Mouse (Mus musculus) olfactory bulb, adult 2 months (tissue): ENCODE results near the gene Adprhl2.

Source experiments
- CTCF ChIP-seq: fragments of 200-500 bp; IDR thresholded peaks from 2 replicates; pipeline ENCODE4 v1.5.1; 2012; ENCODE audit warnings: low read depth, mild to moderate bottlenecking, low read length, moderate library complexity; ENCODE audit not compliant: insufficient read depth
- POLR2A ChIP-seq: fragments of 200-500 bp; IDR thresholded peaks from 2 replicates; pipeline ENCODE4 v1.6.1; 2012; ENCODE audit warnings: mild to moderate bottlenecking, low read depth, low read length, moderate library complexity; ENCODE audit not compliant: insufficient read depth

DNA sequence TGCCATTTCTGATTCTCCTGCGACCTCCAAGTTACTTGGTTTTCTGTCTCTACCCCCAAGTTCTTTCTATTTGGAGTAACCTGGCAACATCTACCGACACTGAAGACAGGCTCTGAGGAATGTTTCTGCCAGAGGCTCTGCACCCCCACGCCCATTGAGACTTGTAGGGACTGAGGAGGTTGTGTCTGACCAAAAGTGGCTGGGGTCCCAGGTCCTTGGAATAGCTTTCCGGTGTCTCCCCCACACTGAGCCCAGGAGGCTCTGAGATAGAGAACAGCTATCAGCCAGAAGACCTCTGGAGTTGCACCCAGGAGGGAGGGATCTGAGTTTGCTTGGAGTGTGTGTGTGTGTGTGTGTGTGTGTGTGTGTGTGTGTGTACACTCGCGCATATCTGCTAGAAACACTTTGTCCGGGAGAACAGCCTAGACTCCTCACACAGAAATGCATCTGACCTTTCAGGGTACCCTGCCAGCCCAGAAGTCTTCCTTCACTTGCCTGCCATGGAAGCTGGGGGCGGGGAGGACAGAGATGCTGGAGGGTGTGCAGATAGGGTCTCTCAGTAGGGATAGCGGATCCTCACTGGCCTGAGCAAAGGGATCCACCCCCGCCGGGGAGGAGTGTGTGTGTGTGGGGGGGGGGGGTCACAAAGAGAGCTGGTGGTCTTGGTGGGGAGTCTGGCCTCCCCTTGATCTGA is 34.1 kb downstream of the Adprhl2 start:
- TF ChIP-seq CTCF: no peak
- TF ChIP-seq POLR2A: no peak
